Mouse (Mus musculus) cerebellum, postnatal 36 days (tissue): ENCODE data around the gene Slc26a3.
"Not testable (repeated sequence)": the region's sequence is repeated elsewhere in the genome, so short reads cannot be mapped to it uniquely, and the experiment has no call there.

ENCODE experiments used
- DNase-seq, 2 experiments: peaks; one replicate each; pipeline ENCODE4 v3.0.0; 2021 to 2022; ENCODE audit warnings: mixed read lengths in 2 of 2

The Slc26a3 gene

GRCm38 (mm10) chr12:31437791-31438190, 47.1 kb downstream of the Slc26a3 start:
- DNase-seq, result no peak

GRCm38 (mm10) chr12:31439612-31440011, 48.9 kb downstream of the Slc26a3 start:
- no peak for DNase-seq

GRCm38 (mm10) chr12:31444131-31444546, 53.5 kb downstream of the Slc26a3 start:
- DNase-seq, result no peak

DNA sequence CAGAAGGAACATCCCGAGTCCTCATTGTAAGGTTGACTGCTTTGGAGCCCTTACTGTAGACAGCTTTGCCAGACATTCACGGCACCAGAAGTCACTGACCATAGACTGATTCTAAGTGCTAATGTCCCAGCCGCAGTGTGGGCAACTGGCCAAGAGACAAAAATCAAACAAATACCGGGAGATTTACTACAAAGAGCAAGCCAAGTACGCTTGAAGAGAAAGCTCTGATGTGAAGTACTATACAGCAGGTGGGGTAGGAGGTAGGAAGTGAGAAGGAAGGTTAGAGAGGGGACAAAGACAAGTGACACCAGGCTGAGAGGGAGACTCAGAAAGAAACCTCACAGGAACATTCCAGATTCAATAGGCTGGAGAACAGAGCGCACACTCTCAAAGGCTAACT, 54.2 kb downstream of the Slc26a3 start:
- DNase-seq, result no peak

DNA sequence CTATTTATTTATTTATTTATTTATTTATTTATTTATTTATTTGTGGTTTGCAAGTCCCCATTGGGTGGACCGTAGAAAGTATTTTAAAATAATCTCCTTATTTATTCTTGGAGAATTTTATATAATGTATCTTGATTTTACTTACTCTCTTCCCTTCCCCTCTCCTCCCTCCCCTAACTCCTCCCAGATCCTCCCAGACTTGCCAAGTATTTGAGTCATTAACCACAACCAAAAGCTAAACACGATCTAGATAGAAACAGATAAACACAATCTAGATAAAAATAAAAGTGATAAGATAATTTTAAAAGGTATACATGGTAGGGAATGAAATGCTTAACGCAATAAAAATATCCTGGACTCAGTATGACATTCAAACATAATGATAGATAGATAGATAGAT, 58.7 kb downstream of the Slc26a3 start:
- DNase-seq, result no peak

GRCm38 (mm10) chr12:31456271-31456670, 65.6 kb downstream of the Slc26a3 start:
- no peak for DNase-seq

DNA sequence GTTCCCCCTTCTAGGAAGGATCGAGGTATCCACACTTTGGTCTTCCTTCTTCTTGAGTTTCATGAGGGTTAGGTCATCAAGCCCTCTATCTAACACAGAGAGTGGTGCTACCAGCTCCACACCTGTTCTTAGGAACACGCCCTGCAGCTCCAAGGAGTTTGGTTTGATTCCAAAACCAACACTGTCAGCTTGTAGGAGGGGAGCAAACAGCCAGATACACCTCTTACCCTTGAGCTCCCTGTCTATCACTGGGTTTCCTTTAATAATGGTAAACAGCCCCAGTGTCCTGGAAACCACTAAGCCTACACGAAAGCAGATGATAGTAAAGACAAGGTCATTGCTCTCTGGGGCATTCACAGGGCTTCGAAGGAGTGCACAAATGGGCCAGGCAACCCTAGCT, 67.8 kb downstream of the Slc26a3 start:
- DNase-seq, result no peak

GRCm38 (mm10) chr12:31460270-31460669, 69.6 kb downstream of the Slc26a3 start:
- DNase-seq, result not testable (repeated sequence)

- DNase-seq, result no peak
Measured at GRCm38 (mm10) chr12:31461371-31461770, 70.7 kb downstream of the Slc26a3 start.

- DNase-seq, result no peak
Measured at GRCm38 (mm10) chr12:31462615-31463014, 71.9 kb downstream of the Slc26a3 start.

GRCm38 (mm10) chr12:31478182-31478581, 87.5 kb downstream of the Slc26a3 start:
- DNase-seq, result not testable (repeated sequence)

- no peak for DNase-seq
Measured at GRCm38 (mm10) chr12:31486431-31486830, 95.8 kb downstream of the Slc26a3 start.

GRCm38 (mm10) chr12:31498936-31499313, 108.3 kb downstream of the Slc26a3 start:
- no peak for DNase-seq

DNA sequence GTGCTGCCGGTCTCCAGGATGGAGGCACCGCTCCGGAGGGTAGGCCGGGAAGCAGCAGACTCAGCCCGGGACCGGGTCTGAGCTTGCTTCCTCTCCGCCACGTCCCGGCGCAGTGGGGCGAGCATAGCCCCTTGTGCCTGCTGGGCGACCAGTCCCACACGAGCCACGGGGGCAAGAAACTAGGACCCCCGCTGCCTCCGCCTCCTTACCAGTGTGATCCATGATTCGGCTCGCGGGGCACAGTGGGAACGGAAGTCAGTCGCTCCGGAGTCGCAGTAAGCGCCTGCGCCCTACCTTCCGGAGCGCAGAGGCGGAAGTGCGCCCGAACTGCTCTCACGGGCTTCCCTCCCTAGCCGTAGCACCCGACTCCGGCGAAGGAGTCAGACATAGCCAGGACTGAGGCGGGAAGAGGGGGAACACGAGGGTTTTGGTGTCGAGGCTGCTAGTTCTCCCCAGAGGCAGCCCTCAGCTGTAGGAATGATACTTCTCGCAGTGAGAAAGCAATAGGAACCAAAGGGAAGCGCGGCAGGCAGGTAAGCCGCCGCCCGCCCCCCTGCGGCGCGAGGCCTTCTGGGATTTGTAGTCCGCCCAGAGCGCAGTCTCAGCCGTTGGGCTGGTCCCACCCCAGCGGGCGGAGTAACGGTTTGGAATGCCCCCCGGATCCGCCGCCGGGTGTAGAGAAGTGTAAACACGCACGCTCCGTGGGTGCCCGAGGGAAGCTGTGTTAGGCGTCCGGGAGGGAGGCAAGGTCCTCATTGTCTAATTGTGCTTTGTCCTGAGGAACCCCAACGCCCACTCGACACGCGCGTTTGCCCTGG, 108.9 kb downstream of the Slc26a3 start, which contains the start of gene Cbll1:
Gene Cbll1 (minus strand): TSS at position 303 of the 818 bp plus-strand sequence.
- DNase-seq, result peak; percentile 98

GRCm38 (mm10) chr12:31500196-31500595, 109.5 kb downstream of the Slc26a3 start:
- DNase-seq, result no peak

- no peak for DNase-seq
Measured at GRCm38 (mm10) chr12:31501266-31501665, 110.6 kb downstream of the Slc26a3 start.

DNA sequence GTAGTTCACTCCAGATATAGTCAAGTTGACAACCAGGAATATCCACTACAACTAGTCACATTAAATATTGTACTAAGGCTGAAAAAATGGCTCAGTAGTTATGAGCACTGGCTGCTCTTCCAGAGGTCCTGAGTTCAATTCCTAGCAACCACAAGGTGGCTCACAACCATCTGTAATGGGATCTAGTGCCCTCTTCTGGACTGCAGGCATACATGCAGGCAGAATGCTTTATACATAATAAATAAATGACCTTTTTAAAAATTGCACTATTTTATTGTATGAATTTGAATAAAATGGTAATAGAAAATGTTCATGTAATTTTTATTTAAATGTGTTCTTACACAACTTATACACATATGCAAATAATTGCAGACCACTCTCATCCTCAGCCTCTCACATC, 112.5 kb downstream of the Slc26a3 start:
- DNase-seq, result no peak

DNA sequence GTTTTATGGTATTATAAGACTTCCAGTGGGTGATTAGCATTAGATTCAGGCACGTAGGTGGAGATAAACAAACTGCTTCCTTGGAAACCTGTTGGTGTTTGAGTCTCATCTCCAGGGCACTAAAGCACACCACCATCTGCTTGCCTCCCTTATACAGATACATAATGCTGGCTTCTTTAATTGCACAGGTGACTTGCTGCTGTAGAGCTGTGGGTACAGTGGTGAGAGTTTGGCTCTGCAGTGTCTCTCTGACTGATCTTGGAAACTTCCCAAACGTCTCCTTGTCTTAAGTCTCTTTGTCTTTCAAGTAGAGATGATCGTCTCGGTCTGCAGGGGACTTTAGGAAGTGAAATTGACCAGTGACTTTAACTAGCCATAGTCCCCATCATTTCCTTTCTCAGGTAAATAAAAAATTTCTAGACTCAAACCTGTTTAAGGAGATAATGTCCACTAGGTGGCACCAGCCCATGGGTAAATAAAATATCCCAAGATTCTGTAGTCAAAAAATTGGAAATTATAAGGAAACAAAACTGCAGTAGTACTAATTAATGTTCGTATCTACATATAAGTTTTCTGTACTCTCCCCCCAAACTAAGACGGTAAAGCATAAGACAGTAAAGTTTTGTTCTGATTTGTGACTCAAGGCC, 117.2 kb downstream of the Slc26a3 start:
- DNase-seq, result peak; percentile 23 to 51

DNA sequence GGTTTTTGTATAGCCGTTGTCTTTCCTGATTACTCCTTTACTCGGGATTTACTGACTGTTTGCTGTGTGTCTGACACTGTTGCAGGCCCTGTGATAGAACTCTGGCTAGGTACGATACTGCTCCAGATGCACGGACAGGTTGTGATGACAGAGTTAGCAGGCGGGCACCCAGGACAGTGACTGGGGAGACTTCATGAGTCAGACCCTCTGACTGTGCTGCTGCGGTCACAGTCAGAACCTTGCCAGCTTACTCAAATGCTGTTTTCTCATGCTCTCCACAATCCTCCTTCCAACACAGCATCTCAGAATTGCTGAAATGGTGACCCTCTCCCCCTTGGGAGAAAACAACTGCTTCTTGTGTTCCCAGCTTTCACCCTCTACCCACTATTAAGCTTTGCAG, 117.8 kb downstream of the Slc26a3 start:
- no peak for DNase-seq

- DNase-seq, result no peak
Measured at GRCm38 (mm10) chr12:31511218-31511617, 120.5 kb downstream of the Slc26a3 start.

GRCm38 (mm10) chr12:31512634-31513411, 122.2 kb downstream of the Slc26a3 start:
- no peak for DNase-seq

GRCm38 (mm10) chr12:31513724-31514503, 123.2 kb downstream of the Slc26a3 start:
- DNase-seq, result no peak

GRCm38 (mm10) chr12:31520119-31520518, 129.4 kb downstream of the Slc26a3 start:
- peak in 1 of 2 experiments; percentile 10 for DNase-seq
